Mouse (Mus musculus): ENCODE measurements around the gene BC004004.

Gene BC004004

GRCm38 (mm10) chr17:29323625-29324024 is 55.0 kb downstream of the BC004004 start:
- DNase-seq (ENCODE audit: low spot score): no peak

GRCm38 (mm10) chr17:29325831-29326230 is 57.2 kb downstream of the BC004004 start:
- DNase-seq (ENCODE audit: low spot score): no peak

- no peak for DNase-seq (ENCODE audit: low spot score)
Measured at GRCm38 (mm10) chr17:29326531-29327529, 58.2 kb downstream of the BC004004 start.

DNA sequence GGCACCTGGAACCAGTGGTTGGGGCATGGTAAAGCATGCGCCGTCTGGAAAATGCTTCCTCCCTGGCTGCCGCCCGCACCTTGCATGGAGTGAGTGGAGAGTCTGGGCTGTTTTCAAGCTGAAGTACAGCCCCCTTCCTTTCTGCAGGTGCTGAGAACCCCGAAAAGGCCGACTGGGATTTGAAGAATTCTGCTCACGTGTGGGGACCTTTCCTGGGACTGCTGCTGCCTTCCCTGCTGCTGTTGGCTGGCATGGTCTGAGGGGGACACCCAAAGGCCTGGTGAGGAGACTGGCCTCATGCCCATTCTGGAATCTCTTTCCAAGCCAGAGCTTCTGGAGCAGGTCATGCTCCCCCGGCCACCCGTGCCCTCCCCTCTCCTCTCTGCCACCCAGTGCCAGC is 59.1 kb downstream of the BC004004 start:
- DNase-seq (ENCODE audit: low spot score): no peak

GRCm38 (mm10) chr17:29330221-29330620 is 61.6 kb downstream of the BC004004 start:
- DNase-seq (ENCODE audit: low spot score): no peak

DNA sequence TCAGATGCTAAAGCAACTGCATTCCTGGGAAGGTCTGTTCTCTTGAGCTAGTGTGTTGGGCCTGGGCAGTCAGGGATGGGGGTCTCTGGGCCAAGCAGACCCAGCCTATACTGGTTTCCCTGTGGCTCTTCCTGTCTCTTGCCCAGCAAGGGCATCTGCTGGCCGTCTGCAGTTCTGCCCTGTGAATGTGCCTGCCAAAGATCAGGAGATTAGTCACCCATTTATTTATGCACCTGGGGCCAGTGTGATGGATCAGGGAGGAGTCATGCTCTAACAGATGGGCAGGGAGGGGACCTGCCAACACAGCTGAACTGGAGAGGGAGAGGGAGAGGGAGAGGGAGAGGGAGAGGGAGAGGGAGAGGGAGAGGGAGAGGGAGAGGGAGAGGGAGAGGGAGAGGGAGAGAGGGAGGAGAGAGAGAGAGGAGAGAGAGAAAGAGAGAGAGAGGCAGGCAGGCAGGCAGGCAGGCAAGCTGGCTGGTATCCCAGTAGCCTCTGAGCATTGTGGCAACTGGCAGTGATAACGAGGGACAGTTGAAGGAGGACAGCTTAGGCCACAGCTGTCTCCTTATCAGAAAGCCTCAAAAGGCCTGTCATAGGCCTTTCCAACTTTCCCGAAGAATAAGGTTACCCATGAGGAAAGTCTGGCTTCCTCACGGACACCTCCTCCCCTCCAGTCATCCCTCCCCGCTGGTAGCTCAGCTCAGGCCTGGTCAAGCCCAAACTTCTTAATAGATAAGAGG is 62.3 kb downstream of the BC004004 start:
- DNase-seq (ENCODE audit: low spot score): no peak

DNA sequence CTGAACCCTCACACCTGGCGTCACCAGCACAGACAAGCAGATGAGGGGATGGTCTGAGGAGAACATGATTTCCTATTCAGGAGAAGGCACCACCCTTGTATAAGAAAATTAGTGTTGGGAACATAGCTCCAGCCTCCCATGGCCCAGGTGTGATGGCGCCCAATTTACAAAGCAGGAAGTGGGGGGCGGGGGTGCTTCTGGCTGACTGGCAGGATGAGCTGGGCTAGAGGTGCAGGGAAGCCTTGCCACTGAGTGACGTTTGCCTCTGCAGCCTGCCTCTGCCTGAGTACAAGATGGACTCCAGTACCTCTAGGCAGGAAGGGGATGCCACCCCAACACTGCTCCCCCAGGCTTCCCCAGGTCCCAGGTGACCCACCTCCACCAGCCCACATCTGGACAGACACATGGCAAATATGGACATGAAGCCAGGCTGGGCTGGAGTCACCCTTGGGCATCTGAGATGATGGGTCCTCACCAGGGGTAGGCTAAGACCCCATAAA is 63.6 kb downstream of the BC004004 start:
- DNase-seq (ENCODE audit: low spot score): no peak

GRCm38 (mm10) chr17:29336266-29336990 is 67.8 kb downstream of the BC004004 start:
- DNase-seq (ENCODE audit: low spot score): no peak

GRCm38 (mm10) chr17:29337979-29338823 is 69.6 kb downstream of the BC004004 start:
- no peak for DNase-seq (ENCODE audit: low spot score)

- DNase-seq (ENCODE audit: low spot score): no peak
Measured at GRCm38 (mm10) chr17:29339170-29339768, 70.7 kb downstream of the BC004004 start.

DNA sequence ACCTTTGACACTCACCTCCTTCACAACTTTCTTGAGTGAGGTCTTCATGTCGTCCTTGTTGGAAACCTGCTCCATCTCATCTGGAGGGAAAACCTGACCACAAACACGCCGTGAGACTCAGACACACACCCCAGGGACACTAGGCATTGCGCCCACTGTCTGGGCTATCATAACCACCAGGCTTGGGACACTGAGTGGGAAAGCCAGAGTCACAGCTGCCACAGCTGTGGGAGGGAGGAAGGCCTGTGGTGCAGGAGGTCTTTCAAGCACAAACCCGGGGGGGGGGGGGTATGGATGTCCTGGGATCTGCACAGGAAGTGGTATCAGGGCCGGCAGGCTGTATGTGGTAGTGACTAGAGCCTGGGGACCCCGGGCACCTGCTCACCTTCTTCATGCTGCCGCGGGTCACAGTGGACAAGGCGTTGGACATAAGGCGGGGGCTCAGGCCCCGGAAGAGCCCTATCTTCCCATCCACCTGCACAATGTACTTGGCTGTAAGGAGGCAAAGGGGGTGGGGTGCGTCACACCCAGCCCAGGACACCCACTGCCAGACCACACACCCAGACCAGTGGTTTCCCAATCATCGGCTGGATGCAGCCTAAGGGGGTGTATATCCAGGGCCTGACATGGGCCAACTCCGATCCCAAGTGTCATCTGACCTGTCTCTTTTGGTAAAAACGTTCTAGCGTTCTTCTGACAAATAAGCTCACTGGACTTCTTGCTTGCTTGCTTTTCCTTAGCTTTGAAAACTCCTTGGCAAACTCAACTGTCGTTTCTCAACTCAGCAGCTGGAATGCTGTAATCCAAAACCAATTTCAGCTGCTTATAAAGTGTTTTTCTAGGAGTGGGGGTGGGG is 72.0 kb downstream of the BC004004 start:
- no peak for DNase-seq (ENCODE audit: low spot score)

GRCm38 (mm10) chr17:29341591-29342003 is 73.0 kb downstream of the BC004004 start:
- no peak for DNase-seq (ENCODE audit: low spot score)

- DNase-seq (ENCODE audit: low spot score): no peak
Measured at GRCm38 (mm10) chr17:29342010-29342910, 73.7 kb downstream of the BC004004 start.

- DNase-seq (ENCODE audit: low spot score): no peak
Measured at GRCm38 (mm10) chr17:29343241-29343640, 74.7 kb downstream of the BC004004 start.

- no peak for DNase-seq (ENCODE audit: low spot score)
Measured at GRCm38 (mm10) chr17:29345272-29345671, 76.7 kb downstream of the BC004004 start.

DNA sequence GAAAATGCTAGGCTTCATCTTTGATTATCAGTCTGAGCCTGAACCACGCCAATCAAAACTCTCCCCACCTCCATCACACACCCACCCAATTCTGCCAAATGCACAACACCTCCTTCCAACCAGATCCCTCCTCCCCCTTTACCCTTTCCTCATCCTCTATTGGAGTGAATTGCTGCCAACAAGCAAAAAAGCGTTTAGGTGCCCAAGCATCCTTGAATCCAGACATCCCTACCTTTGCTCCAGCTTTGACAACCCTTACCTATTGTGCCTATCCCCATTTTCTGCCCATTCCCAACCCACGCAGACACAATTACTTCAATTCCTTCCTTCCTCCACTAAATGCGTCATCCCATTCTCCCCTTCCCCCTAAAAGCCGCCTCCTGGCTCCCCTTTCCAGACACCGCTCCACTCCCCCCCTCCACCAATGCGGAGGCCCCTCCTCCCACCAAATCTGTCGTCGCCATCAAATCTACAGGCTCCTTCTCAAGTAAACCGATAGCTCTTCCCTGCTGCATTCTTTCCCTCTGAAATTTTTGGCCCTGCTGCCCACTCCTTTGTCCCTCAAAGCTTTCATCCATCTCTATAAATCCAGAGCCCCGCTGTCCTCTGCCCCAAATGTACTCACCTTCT is 78.0 kb downstream of the BC004004 start:
- DNase-seq (ENCODE audit: low spot score): no peak

DNA sequence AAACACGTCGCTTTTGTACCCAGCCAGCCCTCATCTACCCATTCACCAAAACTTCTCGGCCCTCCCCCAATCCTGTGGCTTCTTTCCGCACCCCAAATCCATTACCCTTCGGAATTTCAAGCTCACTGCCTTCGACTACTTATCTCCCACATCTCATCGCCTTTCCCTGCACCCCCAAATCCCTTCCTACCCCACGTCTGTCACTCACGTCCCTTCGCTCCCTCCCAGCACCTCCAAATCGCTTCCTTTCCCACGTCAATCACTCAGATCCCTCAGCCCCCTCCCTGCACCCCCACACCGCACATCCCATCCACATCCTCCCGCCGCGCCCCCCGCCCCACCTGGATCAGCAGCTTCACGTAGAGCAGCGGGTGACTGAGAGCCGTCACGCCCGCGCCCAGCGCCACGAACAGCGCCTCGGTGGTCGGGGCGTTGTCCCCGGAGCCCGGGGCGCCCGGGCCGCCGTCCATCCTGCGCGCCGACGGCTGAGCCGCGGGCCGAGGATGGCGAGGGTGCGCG is 78.6 kb downstream of the BC004004 start:
- no peak for DNase-seq (ENCODE audit: low spot score)

Measured in c-Kit-positive CD71-positive TER-119-positive erythroid progenitor cells, embryonic 14.5 days (primary cell).